Mouse (Mus musculus): ENCODE data around the gene Rassf7. TPM values are rescaled to one million over a fixed set of nuclear protein-coding genes. Genes with fewer than 3 reads are reported as not detected.

Gene Rassf7
- polyA plus RNA-seq (2015; fragmentation: Nextera tagmentation; extraction: Ambion mirVana): 18.2 and 21.4 TPM in 2 replicates

GRCm38 (mm10) chr7:141215101-141215879 is at the start of gene Rassf7:
Gene Rassf7, plus strand, starts transcription at chr7:141215860.

GRCm38 (mm10) chr7:141172116-141173006 is 43.3 kb upstream of the Rassf7 start, which contains the start of gene Rnh1:
Gene Rnh1, minus strand, starts transcription at chr7:141172857.

GRCm38 (mm10) chr7:141193948-141194347 is 21.7 kb upstream of the Rassf7 start, which contains the start of the genes Hras and Lrrc56:
Gene Hras, minus strand, starts transcription at chr7:141194005.
Gene Lrrc56, plus strand, starts transcription at chr7:141194157.

GRCm38 (mm10) chr7:141213605-141214235 is 1.9 kb upstream of the Rassf7 start, which contains the start of gene Lmntd2:
Gene Lmntd2, minus strand, starts transcription at chr7:141214080.

GRCm38 (mm10) chr7:141228279-141229067 is 12.8 kb downstream of the Rassf7 start, which contains the start of gene Phrf1:
Gene Phrf1, plus strand, starts transcription at chr7:141228784.

GRCm38 (mm10) chr7:141265739-141266561 is 50.3 kb downstream of the Rassf7 start, which contains the start of gene Irf7:
Gene Irf7, minus strand, starts transcription at chr7:141266481.

MicroRNA genes within 50 kb of the gene (microRNA counts, 519-probe panel; counts per million panel counts)
- microRNA mmu-miR-210: 4,062 counts per million, percentile 34 among the panel's probes with 10 or more counts

Small RNA genes within 50 kb of the gene (microRNA-seq; reads per million reads assigned to microRNA genes)
- 308 reads per million, percentile 62 among the genes with 10 or more reads in this experiment for gene Mir210

Other genes with a start within 250 kb of the Rassf7 start
- gene Ifitm1, start 248.6 kb upstream of the Rassf7 start, polyA plus RNA-seq (2015; fragmentation: Nextera tagmentation; extraction: Ambion mirVana): 43.2 and 67.3 TPM in 2 replicates
- gene Ifitm3, start 205.1 kb upstream of the Rassf7 start, polyA plus RNA-seq (2015; fragmentation: Nextera tagmentation; extraction: Ambion mirVana): 166 and 167 TPM in 2 replicates
- 4.0 and 4.5 TPM in 2 replicates for gene Ifitm6, start 197.9 kb upstream of the Rassf7 start, polyA plus RNA-seq (2015; fragmentation: Nextera tagmentation; extraction: Ambion mirVana)
- gene Gm17387, start 186.7 kb upstream of the Rassf7 start, polyA plus RNA-seq (2015; fragmentation: Nextera tagmentation; extraction: Ambion mirVana): not detected in 2 replicates
- gene B4galnt4, start 154.8 kb upstream of the Rassf7 start, polyA plus RNA-seq (2015; fragmentation: Nextera tagmentation; extraction: Ambion mirVana): 38.2 and 39.6 TPM in 2 replicates
- gene Pkp3, start 137.6 kb upstream of the Rassf7 start, polyA plus RNA-seq (2015; fragmentation: Nextera tagmentation; extraction: Ambion mirVana): 0.28 TPM in 1 of 2 replicates, not detected in the other
- 2.2 and 3.4 TPM in 2 replicates for gene Sigirr, start 115.3 kb upstream of the Rassf7 start, polyA plus RNA-seq (2015; fragmentation: Nextera tagmentation; extraction: Ambion mirVana)
- 0.22 and 0.51 TPM in 2 replicates for gene Ano9, start 98.1 kb upstream of the Rassf7 start, polyA plus RNA-seq (2015; fragmentation: Nextera tagmentation; extraction: Ambion mirVana)
- gene Ptdss2, start 93.5 kb upstream of the Rassf7 start, polyA plus RNA-seq (2015; fragmentation: Nextera tagmentation; extraction: Ambion mirVana): 79.0 and 88.5 TPM in 2 replicates
- gene Rnh1, start 43.0 kb upstream of the Rassf7 start, polyA plus RNA-seq (2015; fragmentation: Nextera tagmentation; extraction: Ambion mirVana): 56.1 and 58.4 TPM in 2 replicates
- 234 and 238 TPM in 2 replicates for gene Hras, start 21.9 kb upstream of the Rassf7 start, polyA plus RNA-seq (2015; fragmentation: Nextera tagmentation; extraction: Ambion mirVana)
- 4.5 and 5.7 TPM in 2 replicates for gene Lrrc56, start 21.7 kb upstream of the Rassf7 start, polyA plus RNA-seq (2015; fragmentation: Nextera tagmentation; extraction: Ambion mirVana)
- gene Lmntd2, start 1.8 kb upstream of the Rassf7 start, polyA plus RNA-seq (2015; fragmentation: Nextera tagmentation; extraction: Ambion mirVana): 0.18 and 0.44 TPM in 2 replicates
- gene Phrf1, start 12.9 kb downstream of the Rassf7 start, polyA plus RNA-seq (2015; fragmentation: Nextera tagmentation; extraction: Ambion mirVana): 32.1 and 33.6 TPM in 2 replicates
- gene Irf7, start 50.6 kb downstream of the Rassf7 start, polyA plus RNA-seq (2015; fragmentation: Nextera tagmentation; extraction: Ambion mirVana): 4.4 and 5.6 TPM in 2 replicates
- 0.20 TPM in 1 of 2 replicates, not detected in the other for gene Cdhr5, start 60.9 kb downstream of the Rassf7 start, polyA plus RNA-seq (2015; fragmentation: Nextera tagmentation; extraction: Ambion mirVana)
- gene Sct, start 63.3 kb downstream of the Rassf7 start, polyA plus RNA-seq (2015; fragmentation: Nextera tagmentation; extraction: Ambion mirVana): 6.4 and 7.7 TPM in 2 replicates
- gene Drd4, start 76.1 kb downstream of the Rassf7 start, polyA plus RNA-seq (2015; fragmentation: Nextera tagmentation; extraction: Ambion mirVana): 0.62 and 1.3 TPM in 2 replicates
- gene Deaf1, start 111.8 kb downstream of the Rassf7 start, polyA plus RNA-seq (2015; fragmentation: Nextera tagmentation; extraction: Ambion mirVana): 212 and 254 TPM in 2 replicates
- 41.4 and 42.7 TPM in 2 replicates for gene Tmem80, start 111.9 kb downstream of the Rassf7 start, polyA plus RNA-seq (2015; fragmentation: Nextera tagmentation; extraction: Ambion mirVana)
- gene Eps8l2, start 123.0 kb downstream of the Rassf7 start, polyA plus RNA-seq (2015; fragmentation: Nextera tagmentation; extraction: Ambion mirVana): 0.45 and 0.84 TPM in 2 replicates
- 246 and 267 TPM in 2 replicates for gene Taldo1, start 176.3 kb downstream of the Rassf7 start, polyA plus RNA-seq (2015; fragmentation: Nextera tagmentation; extraction: Ambion mirVana)
- 44.0 and 44.6 TPM in 2 replicates for gene Gatd1, start 198.3 kb downstream of the Rassf7 start, polyA plus RNA-seq (2015; fragmentation: Nextera tagmentation; extraction: Ambion mirVana)
- gene Cend1, start 213.6 kb downstream of the Rassf7 start, polyA plus RNA-seq (2015; fragmentation: Nextera tagmentation; extraction: Ambion mirVana): 255 and 295 TPM in 2 replicates
- gene Slc25a22, start 222.0 kb downstream of the Rassf7 start, polyA plus RNA-seq (2015; fragmentation: Nextera tagmentation; extraction: Ambion mirVana): 69.2 and 77.6 TPM in 2 replicates
- gene Pidd1, start 228.2 kb downstream of the Rassf7 start, polyA plus RNA-seq (2015; fragmentation: Nextera tagmentation; extraction: Ambion mirVana): 1.2 and 1.4 TPM in 2 replicates
- gene Rplp2, start 231.5 kb downstream of the Rassf7 start, polyA plus RNA-seq (2015; fragmentation: Nextera tagmentation; extraction: Ambion mirVana): 775 and 923 TPM in 2 replicates
- gene Pnpla2, start 239.3 kb downstream of the Rassf7 start, polyA plus RNA-seq (2015; fragmentation: Nextera tagmentation; extraction: Ambion mirVana): 19.9 and 22.2 TPM in 2 replicates
- gene Cracr2b, start 245.2 kb downstream of the Rassf7 start, polyA plus RNA-seq (2015; fragmentation: Nextera tagmentation; extraction: Ambion mirVana): 4.9 and 10.1 TPM in 2 replicates